Mouse (Mus musculus): Measurements from ENCODE around the gene Mcm8.

Gene Mcm8

GRCm38 (mm10) chr2:132815608-132816314 is at the start of gene Mcm8, which contains the start of gene Trmt6:
Mcm8 (plus strand) TSS chr2:132816141.
Trmt6 (minus strand) TSS chr2:132816055.
- DNase-seq (ENCODE audit: extremely low read depth, low read depth, low spot score) = peak; percentile 91

GRCm38 (mm10) chr2:132770822-132771221 is 45.1 kb upstream of the Mcm8 start:
- no peak for DNase-seq (ENCODE audit: extremely low read depth, low read depth, low spot score)

- no peak for DNase-seq (ENCODE audit: extremely low read depth, low read depth, low spot score)
Measured at GRCm38 (mm10) chr2:132780978-132781377, 35.0 kb upstream of the Mcm8 start, which contains the start of gene Chgb. Chgb (plus strand) TSS chr2:132781278.

DNA sequence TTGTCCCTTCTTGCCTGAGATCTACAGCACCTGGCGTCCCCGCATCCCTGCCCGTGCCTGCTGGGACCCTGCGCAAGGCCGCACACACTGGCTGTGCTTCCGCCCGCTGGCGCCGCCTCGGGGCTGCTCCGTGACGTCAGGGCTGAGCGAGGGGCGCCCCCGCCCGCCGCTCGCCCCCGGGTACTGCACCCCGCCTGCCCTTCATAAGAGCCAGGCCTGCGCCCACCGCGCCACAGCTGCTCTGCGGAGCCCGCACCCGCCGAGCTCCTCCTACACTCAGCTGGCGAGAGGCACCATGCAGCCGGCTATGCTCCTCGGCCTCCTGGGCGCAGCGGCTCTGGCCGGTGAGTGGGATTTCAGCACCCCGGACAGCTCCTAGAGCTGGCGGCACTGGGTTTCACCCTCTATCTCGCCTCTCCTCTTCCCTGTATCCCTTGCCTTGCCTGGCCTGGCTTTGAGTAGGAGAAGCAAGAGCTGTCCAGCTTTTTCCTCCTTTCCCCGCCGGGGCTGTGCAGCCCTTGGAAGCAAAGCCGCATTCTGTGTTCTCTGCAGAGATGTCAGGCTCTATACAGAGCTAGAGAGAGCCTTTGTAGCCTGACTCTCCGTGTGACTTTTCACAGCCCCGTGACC is 34.4 kb upstream of the Mcm8 start:
- no peak for DNase-seq (ENCODE audit: extremely low read depth, low read depth, low spot score)

GRCm38 (mm10) chr2:132784039-132784438 is 31.9 kb upstream of the Mcm8 start:
- no peak for DNase-seq (ENCODE audit: extremely low read depth, low read depth, low spot score)

- no peak for DNase-seq (ENCODE audit: extremely low read depth, low read depth, low spot score)
Measured at GRCm38 (mm10) chr2:132793441-132794203, 22.3 kb upstream of the Mcm8 start.

DNA sequence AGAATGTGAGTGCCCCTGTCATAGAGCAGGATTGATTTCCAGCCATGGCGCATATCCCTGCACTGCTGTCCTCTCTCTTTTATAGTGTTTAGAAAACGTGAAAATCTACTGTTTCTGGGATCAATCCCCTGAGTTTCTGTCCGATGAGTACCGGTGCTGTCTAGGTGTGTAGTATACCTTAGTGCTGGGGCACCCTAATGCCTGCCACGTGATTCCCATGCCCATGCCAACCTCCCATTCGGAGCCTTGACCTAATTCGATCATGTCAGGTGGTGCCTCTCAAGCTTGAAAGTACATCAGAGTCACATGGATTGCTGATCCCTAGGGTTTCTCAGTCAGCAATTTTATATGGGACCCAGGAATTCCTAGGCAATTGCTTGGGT is 21.7 kb upstream of the Mcm8 start:
- no peak for DNase-seq (ENCODE audit: extremely low read depth, low read depth, low spot score)

DNA sequence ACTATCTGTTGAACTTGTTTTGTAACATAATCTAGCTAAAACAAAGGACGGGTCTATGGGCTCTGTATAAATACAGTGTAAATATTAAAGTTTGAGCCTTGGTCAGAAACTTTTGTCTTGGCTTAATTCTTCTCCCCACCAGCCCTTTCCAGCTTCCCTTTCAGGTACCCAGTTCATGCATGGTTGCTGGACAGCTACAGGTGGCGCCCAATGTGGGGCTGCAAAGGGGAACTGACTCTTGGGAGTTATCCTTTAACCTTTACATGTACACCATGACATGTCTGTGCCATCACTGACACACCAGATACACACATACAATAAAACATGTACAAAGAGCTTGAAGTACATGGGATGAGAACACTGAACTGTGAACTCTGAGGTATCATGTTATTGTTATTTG is 13.0 kb upstream of the Mcm8 start:
- no peak for DNase-seq (ENCODE audit: extremely low read depth, low read depth, low spot score)

DNA sequence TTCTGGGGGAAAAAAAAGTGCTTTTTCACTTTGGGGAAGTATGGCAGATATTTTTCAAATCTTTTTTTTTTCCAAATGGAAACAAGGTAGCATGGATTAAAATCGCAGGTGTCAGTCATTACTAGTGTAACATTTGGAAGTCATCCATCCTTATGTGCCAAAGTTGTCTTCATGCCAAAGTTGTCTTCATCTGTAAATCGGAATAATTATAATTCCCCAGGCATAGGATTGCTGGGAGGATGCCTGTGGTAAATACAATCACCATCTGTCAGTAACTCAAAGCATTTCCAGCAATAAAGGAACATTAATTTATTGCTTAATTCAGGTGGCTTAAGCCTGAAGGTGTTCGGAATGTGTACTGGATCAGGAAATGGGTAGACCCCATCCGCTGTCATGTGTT is 25.1 kb downstream of the Mcm8 start:
- DNase-seq (ENCODE audit: extremely low read depth, low read depth, low spot score) = no peak

- DNase-seq (ENCODE audit: extremely low read depth, low read depth, low spot score) = peak; percentile 47
Measured at GRCm38 (mm10) chr2:132846407-132847358, 30.7 kb downstream of the Mcm8 start, which contains the start of gene Crls1. Crls1 (plus strand) TSS chr2:132846666.

GRCm38 (mm10) chr2:132847581-132847980 is 31.6 kb downstream of the Mcm8 start:
- no peak for DNase-seq (ENCODE audit: extremely low read depth, low read depth, low spot score)

- no peak for DNase-seq (ENCODE audit: extremely low read depth, low read depth, low spot score)
Measured at GRCm38 (mm10) chr2:132848361-132848760, 32.4 kb downstream of the Mcm8 start.

- DNase-seq (ENCODE audit: extremely low read depth, low read depth, low spot score) = no peak
Measured at GRCm38 (mm10) chr2:132849141-132849540, 33.2 kb downstream of the Mcm8 start.

GRCm38 (mm10) chr2:132853051-132853450 is 37.1 kb downstream of the Mcm8 start:
- DNase-seq (ENCODE audit: extremely low read depth, low read depth, low spot score) = peak; percentile 52

DNA sequence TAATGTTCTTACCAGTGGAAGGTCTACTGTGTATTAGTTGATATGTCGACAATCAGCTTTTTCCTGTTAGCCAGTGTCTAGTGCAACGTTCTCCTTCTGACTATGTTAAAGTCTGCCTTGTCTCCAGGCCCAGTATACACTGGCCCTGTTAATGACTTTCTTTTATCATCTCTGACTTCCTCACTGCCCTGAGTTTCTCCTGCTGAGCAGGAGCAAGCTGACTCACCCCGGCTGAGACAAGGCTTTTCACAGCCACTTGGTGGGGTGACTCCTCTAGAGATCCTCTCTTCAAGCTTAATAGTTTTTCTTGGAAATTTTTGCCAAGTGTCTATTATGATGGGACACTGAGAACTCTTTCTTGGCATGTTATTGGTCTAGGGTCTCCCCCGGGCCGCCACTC is 40.4 kb downstream of the Mcm8 start:
- no peak for DNase-seq (ENCODE audit: extremely low read depth, low read depth, low spot score)

DNA sequence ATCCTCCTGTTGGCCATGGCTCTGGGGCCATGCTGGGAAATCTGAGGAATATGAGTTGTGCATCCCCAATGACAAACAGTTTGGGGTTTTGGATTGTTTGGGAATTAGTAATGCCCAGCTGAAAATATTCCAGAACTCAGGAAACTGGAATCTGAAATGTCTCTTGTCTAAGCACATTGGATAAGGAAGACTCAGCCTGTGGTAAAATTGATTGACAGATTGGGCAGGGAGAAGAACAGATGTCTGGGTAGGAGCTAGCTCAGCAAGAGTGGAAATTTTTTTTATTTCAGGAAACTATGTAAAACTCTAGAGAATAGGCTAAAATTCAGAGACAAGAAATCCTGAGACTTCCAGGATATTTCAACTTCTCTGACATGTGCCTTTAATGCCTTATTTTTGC is 44.5 kb downstream of the Mcm8 start:
- no peak for DNase-seq (ENCODE audit: extremely low read depth, low read depth, low spot score)

DNA sequence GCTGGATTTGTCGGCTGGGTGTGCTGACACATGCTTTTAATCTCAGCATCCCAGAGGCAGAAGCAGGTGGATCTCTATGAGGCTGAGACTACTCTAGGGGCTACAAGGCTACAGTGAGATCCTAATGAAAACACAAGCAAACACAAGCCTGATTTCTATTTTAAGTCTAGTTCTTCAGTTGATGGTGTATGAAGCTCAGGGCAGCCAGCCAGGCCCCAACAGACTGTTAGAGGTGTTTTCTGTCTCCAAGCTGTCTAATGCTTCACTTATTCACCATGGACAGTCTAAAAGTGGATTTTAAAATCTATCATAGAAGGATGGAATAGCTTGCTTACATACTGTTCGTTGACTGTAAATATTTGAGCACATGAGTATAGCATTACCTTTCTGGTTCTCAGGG is 45.5 kb downstream of the Mcm8 start:
- no peak for DNase-seq (ENCODE audit: extremely low read depth, low read depth, low spot score)

GRCm38 (mm10) chr2:132863325-132863724 is 47.4 kb downstream of the Mcm8 start:
- no peak for DNase-seq (ENCODE audit: extremely low read depth, low read depth, low spot score)

DNA sequence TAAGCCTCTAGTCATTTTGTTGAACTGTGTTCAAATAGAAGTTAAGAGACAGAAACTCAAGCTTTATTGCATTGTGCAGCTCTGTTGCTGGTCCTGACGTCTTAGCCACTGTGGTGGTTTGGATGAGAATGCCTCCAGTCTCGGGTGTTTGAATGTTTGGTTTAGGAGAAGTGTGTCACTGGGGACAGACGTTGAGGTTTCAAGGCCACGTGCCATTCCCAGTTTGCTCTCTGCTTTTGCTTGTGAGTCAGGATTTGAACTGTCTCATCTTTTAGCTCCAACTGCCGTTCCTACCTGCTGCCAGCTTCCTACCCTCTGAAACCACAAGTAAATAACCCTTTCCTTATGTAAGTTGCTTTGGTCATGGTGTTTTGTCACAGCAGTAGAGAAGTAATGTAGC is 51.6 kb downstream of the Mcm8 start:
- DNase-seq (ENCODE audit: extremely low read depth, low read depth, low spot score) = no peak

- DNase-seq (ENCODE audit: extremely low read depth, low read depth, low spot score) = no peak
Measured at GRCm38 (mm10) chr2:132869682-132870081, 53.7 kb downstream of the Mcm8 start.

DNA sequence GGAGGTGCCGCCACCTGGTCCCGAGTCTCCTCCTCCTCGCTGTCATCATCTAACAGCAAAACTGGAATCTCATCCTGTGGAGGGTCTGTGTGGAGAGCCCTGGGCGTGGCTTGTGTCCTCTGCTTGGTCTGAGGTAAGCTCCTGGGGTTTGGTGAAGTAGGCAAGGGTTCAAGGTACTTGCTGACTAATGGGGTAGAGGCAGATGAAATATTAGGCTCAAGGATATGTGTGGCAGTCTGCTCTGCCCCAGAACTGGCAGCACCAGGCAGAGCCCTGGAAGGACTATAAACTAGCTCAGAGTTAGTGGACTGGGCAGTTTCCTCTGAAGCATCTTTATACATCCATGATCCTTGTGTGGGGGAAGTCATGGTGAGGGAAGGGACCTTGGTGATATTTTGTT is 54.3 kb downstream of the Mcm8 start:
- DNase-seq (ENCODE audit: extremely low read depth, low read depth, low spot score) = no peak
